Mouse (Mus musculus) spleen, adult 2 months (tissue): Measurements from ENCODE around the gene Ncoa1.

ENCODE experiments used
- CTCF ChIP-seq: fragments of 200-500 bp; IDR thresholded peaks from 2 replicates; pipeline ENCODE4 v1.5.1; 2011; ENCODE audit warnings: mild to moderate bottlenecking, inconsistent platforms; ENCODE audit not compliant: insufficient read depth, insufficient read length, insufficient replicate concordance; ENCODE audit errors: extremely low read depth
- POLR2A ChIP-seq: fragments of 200-500 bp; IDR thresholded peaks from 2 replicates; pipeline ENCODE4 v1.6.1; 2011; ENCODE audit warnings: low read depth, low read length, inconsistent platforms

DNA sequence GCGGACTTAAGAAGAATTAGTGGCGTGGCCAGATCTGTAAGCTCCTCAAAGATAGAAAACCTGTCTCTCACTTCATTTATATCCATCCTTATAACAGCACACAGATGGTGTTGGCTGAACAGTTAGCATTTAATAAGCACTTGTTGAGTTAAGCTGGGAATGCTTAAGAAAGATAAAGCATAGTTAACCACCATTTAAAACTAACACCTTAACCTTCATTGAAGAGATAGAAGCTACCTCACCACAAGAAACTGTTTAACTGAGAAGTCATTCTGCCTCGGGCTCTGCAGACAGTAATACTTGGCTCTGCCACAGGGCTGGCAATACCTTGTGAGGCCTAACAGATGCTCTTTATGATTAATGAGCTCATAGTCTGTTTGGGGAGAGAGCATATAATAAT, 134.9 kb downstream of the Ncoa1 start:
- TF ChIP-seq POLR2A (no peak), CTCF (no peak)
